Mouse (Mus musculus) CH12.LX (cell line): ENCODE results near the gene Foxp1.

Source experiments
- CTCF ChIP-seq, 2 experiments: IDR thresholded peaks in 1 of 2; conservative IDR thresholded peaks in 1 of 2; 2 replicates each; pipeline ENCODE4 v1.5.1; 2011 to 2012; ENCODE audit warnings: low read depth in 2 of 2, low read length in 2 of 2, improper control_type of control experiment in 1 of 2, inconsistent platforms in 1 of 2, mild to moderate bottlenecking in 1 of 2, moderate library complexity in 1 of 2
- E2F4 ChIP-seq: IDR thresholded peaks from 2 replicates; pipeline ENCODE4 v1.6.1; 2011; ENCODE audit warnings: low read depth, low read length, improper control_type of control experiment; ENCODE audit not compliant: insufficient replicate concordance
- EP300 ChIP-seq: IDR thresholded peaks from 2 replicates; pipeline ENCODE4 v1.6.1; 2011; ENCODE audit warnings: low read length, improper control_type of control experiment
- ETS1 ChIP-seq: conservative IDR thresholded peaks from 2 replicates; pipeline ENCODE4 v1.6.1; 2012; ENCODE audit warnings: low read depth, mild to moderate bottlenecking, inconsistent platforms, low read length, improper control_type of control experiment, moderate library complexity
- HCFC1 ChIP-seq: IDR thresholded peaks from 2 replicates; pipeline ENCODE4 v1.6.1; 2012; ENCODE audit warnings: low read depth, mild to moderate bottlenecking, inconsistent platforms, low read length, improper control_type of control experiment
- MAFK ChIP-seq: IDR thresholded peaks from 2 replicates; pipeline ENCODE4 v1.6.1; 2011; ENCODE audit warnings: low read length, improper control_type of control experiment; ENCODE audit not compliant: insufficient replicate concordance
- MAX ChIP-seq: IDR thresholded peaks from 2 replicates; pipeline ENCODE4 v1.6.1; 2011; ENCODE audit warnings: low read length, improper control_type of control experiment
- MXI1 ChIP-seq: IDR thresholded peaks from 2 replicates; pipeline ENCODE4 v1.6.1; 2011; ENCODE audit warnings: mild to moderate bottlenecking, low read depth, low read length, improper control_type of control experiment
- NRF1 ChIP-seq: IDR thresholded peaks from 2 replicates; pipeline ENCODE4 v1.6.1; 2014; ENCODE audit warnings: low read depth, mild to moderate bottlenecking, inconsistent platforms, low read length, improper control_type of control experiment, moderate library complexity
- POLR2A ChIP-seq: IDR thresholded peaks from 2 replicates; pipeline ENCODE4 v1.6.1; 2011; ENCODE audit warnings: low read depth, mild to moderate bottlenecking, improper control_type of control experiment, low read length
- UBTF ChIP-seq: IDR thresholded peaks from 2 replicates; pipeline ENCODE4 v1.6.1; 2012; ENCODE audit warnings: low read depth, mild to moderate bottlenecking, inconsistent platforms, low read length, improper control_type of control experiment, moderate library complexity
- USF1 ChIP-seq: IDR thresholded peaks from 2 replicates; pipeline ENCODE4 v1.6.1; 2014; ENCODE audit warnings: low read depth, mild to moderate bottlenecking, inconsistent platforms, low read length, improper control_type of control experiment

- no peak for TF ChIP-seq HCFC1
- TF ChIP-seq CTCF (conservative IDR thresholded peaks at IDR 0.05 in 1 of 2, IDR thresholded peaks at IDR 0.05 in 1 of 2; ENCODE audit: low read depth in 2 of 2, low read length in 2 of 2), result no peak
- TF ChIP-seq MXI1, result no peak
- no peak for TF ChIP-seq MAFK
- no peak for TF ChIP-seq MAX
- TF ChIP-seq ETS1, result no peak
- TF ChIP-seq USF1, result no peak
- TF ChIP-seq E2F4, result no peak
- TF ChIP-seq POLR2A, result no peak
- no peak for TF ChIP-seq NRF1
- no peak for TF ChIP-seq UBTF
- TF ChIP-seq EP300, result no peak
These were observed 97.5 kb downstream of the Foxp1 start for GRCm38 (mm10) chr6:99425044-99425443.
